Mouse (Mus musculus) megakaryocyte-erythroid progenitor cell, adult 5-6 weeks (primary cell): Measurements from ENCODE around the gene Ccdc63. TPM values are rescaled to one million over a fixed set of nuclear protein-coding genes. Genes with fewer than 3 reads are reported as not detected.
"Not testable (repeated sequence)": the region's sequence is repeated elsewhere in the genome, so short reads cannot be mapped to it uniquely, and the experiment has no call there.

Experiments
- ATAC-seq: replicated peaks from 2 replicates; pipeline ENCODE4 v1.8.0; 2016; ENCODE audit warnings: mild to moderate bottlenecking, inconsistent platforms; ENCODE audit not compliant: severe bottlenecking, poor library complexity, low FRiP score, low TSS enrichment
- total RNA-seq, 2 experiments: library from RNA; stranded (forward) in 1 of 2; stranded (reverse) in 1 of 2; fragments of 200-1000, 215-1000 nt in 1 of 2; fragments of >200 nt in 1 of 2; fragmentation: Nextera tagmentation in 1 of 2; gene quantifications; 2 replicates each; pipeline ENCODE4 v1.2.3; 2014 to 2017

Gene Ccdc63
- total RNA-seq, 2 experiments from 2014 or later = 1.4 TPM; not detected in 1

DNA sequence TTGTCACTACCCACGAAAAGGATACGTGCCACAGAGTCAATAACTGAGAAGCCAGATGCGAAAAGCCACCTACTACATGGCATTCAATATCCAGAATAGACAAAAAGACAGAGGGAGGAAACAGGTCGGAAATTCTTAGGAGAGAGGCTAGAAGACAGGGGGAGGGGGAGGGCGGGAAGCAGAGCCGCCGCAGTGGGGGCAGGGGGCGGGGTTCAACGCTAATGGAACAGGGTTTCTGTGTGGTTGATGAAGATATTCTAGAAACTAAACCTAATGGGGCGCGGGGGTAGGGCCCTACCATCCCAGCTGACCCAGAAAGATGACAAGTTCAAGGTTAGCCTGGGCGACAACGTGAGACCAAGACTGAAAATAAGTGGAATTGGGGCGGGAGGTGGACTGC, 13.4 kb upstream of the Ccdc63 start:
- no peak for ATAC-seq

DNA sequence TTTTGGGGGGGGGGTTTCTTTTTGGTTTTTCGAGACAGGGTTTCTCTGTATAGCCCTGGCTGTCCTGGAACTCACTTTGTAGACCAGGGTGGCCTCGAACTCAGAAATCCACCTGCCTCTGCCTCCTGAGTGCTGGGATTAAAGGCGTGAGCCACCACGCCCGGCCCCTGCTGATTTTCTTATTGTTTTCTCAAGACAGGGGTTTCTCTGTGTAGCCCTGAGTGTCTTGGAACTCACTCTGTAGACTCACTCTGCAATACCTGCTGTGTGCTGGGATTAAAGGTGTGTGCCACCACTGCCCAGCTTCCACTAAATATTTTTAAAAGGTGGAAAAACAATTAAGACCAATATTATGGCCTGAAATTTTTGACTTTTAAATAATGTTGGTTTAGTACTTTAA, 11.9 kb upstream of the Ccdc63 start:
- ATAC-seq = not testable (repeated sequence)

DNA sequence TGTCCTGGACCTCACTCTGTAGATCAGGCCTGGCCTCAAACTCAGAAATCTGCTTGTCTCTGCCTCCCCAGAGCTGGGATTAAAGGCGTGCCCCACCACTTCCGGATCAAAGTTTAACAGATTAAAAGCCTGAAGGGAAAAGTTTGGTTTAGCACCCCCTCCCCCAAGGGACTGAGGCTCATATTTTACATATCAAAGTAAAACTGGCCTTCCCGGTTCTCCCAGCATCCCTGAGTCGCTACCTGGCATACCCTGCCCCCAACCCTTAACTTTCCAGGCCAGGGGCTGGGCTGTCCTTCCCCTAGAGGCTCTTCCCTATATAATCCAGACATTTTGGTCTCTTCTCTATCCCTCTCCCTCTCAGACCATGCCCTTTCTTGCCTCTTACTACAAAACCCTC, 8.6 kb upstream of the Ccdc63 start:
- no peak for ATAC-seq

DNA sequence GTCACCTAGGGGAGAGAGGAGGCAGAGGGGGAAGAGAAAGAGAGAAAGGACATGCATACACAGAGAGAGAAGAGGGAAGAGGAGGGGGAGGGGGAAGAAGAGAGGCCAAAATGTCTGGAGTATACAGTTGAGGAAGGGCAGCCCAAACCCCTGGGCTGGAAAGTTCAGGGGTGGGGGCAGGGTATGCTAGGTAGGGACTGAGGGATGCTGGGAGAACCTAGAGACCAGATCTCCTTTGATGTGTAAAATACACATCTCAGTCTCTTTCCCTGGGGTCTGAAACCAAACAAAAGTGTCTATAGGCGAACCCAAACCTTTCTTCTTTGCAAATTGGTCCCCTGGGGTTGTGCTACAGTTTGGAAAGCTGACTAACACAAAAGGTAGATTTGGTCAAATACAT, 7.5 kb upstream of the Ccdc63 start:
- no peak for ATAC-seq

DNA sequence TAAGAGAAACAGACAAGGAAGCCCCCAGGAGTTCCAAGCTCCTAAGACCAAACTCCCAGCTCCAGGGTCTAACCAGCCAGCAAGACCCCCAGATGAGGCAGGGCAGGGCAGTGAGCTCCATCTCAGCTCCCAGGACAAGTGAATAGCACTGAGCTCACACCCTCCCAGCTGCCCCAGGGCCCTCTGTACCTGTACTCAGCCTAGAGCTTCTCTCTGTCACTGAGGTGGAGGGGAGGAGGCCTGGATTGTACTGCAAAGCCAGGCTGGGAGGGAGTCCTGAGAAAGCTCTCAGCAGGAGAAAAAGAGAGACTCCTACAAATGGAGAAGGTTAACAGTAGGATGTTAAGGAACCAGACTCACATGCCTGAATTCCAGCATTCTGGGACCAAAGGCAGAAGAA, 6.0 kb upstream of the Ccdc63 start:
- ATAC-seq = no peak

DNA sequence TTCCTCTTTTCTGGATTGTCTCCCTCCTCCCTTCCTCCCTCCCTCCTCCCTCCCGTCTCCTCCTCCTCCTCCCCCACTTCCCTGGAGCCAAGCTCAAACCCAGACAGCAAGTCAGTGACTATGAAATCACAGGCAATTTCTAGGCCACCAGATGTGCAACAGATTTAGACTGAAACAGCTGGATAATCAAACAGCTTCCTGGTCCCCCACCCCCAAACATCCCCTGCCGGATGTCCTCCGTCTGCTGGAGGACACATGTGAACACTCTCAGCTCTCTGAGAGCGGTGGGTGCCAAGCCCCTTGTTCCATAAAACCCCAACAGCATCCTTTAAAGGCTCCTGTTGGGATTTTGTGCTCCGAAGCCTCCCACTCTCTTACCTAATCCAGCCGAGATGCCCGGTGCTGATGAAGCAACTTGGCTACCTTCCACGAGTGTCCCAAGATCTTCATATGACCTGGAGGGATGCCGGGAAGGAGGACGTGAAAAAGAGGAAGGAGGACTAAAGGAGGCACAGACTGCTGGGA, 5.5 kb upstream of the Ccdc63 start:
- ATAC-seq = no peak

DNA sequence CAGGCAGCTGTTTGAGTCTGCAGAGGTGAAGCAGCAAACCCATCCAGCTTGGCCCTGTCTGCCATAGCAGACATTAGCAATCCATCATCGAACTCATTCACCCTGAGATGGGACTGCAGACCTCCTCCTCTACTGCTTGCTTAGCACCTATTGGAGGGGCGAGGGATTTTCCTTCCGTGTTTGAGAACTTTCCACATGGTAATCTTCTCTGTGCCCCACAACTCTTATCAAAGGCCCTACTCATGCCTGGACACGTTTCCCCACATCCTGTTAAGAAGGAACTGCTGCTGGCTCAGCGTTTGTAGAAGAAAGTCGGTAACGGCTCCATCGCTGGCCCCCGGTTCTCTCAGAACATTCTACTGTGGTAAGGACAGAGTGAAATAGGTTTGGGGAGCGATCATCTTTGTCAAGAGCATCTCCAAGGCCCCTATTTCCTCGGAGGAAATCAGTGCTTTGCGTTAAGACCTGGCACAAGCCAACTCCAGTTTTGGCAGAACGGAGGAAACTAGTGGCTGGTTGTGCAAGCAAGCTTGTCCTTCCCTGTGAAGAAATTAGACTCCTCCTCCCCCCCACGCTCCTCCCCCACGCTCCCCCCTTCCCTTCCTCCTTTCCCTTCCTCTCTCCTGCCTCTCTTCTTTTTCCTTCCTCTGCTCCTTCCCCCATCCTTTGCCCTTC, 4.9 kb upstream of the Ccdc63 start:
- peak; percentile 82 for ATAC-seq

DNA sequence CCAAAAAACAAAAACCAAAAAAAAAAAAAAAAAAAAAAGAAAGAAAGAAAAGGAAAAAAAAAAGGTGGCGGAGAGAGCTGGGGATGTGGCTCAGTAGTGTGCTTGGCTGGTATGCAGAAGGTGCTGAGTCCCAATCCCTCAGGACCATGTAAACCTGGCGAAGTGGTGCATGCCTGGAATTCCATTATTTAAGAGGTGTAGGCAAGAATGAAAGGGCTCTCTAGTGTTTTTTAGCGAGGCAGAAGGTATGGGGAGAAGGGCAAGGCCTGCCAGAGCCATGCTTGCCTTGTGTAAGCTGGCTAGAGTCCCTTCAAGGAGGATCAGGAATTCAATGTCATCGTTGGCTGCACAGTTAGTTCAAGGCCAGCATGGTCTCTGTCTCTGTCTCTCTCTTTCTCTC, 4.2 kb upstream of the Ccdc63 start:
- no peak for ATAC-seq

DNA sequence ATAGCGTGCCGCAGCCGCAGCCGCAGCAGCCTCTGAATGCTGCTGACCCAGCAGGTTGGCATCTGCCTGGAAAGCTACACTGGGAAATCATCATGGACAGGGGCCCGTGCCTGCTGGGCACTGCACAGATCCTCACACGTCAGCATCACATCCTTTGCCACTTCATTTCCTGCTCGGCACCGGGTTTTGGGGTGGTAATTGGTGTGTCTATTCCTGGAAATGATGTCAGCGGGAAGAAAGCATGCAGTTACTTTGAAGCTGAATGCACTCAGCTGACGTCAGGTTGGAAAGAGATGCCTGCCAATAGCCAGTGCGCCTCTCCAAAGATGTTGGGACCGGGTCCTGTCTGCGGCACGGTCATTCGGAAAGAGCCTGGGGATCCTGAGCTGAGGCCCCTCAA, 2.9 kb upstream of the Ccdc63 start:
- no peak for ATAC-seq

DNA sequence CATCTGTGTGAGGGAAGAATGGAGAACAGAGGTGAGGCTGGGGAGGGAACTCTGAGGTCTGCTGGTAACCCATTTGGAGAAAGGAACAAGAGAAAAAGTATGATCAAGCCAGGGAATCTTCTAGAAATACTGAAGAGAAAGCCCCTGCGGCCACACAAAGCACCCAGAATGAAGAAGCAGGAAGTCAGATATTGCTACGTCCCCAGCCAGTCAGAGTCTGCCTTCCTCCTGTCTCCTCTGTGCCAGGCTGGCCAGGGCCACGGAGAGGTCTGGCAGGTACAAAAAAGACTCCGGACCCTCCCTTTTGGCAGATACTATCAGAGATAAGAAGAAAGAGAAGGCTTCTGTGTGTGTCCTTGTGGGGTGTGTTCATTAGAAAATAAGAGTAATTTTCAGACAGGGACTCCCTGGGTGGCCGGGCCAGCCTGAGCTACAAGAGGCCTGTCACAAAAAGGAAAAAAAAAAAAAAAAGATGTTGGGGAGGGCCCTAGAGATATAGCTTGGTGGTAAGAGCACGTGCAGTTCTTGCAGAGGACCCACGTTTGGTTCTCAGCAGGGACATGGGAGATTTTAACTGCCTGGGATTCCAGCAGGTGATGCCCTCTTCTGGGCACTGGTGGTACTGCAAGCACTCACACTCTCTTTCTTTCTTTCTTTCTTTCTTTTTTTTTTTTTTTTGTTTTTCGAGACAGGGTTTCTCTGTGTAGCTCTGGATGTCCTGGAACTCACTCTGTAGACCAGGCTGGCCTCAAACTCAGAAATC, 1.8 kb upstream of the Ccdc63 start:
- ATAC-seq = peak; percentile 27; the same call in 1 of the 2 replicates

DNA sequence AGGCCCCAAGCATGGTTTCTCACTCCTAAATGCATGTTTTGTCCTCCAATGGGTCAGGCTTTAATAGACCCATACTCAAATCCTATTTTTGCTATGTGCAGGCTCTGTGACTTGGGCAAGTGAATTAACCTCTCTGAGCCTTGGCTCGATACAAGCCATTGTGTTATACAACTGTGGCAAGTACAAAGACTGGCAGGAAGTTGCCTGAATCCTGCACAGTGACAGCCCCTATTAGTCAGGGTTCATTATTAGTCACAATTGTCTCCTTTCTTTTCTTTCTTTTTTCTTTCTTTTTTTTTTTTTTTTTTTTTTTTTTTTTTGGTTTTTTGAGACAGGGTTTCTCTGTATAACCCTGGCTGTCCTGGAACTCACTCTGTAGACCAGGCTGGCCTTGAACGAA, 852 bp downstream of the Ccdc63 start:
- not testable (repeated sequence) for ATAC-seq

DNA sequence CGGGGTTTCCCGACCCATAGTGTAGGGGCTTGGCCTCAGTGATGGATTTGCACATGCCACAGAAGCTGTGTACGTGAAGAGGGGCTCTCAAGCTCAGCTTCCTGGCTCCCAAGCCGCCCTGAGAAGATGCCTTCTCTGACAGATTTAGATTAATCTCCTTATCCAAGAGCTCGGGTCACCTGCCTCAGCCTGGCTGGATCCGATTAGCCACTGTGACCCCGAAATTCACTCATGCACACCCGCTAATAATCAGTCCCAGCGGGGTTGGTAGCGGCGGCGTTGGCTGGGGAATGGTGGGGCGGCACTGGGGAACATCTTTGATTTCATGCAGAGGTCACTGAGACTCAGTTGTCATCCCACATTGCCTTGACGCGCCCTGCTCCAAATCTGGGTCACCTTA, 1.8 kb downstream of the Ccdc63 start:
- no peak for ATAC-seq

DNA sequence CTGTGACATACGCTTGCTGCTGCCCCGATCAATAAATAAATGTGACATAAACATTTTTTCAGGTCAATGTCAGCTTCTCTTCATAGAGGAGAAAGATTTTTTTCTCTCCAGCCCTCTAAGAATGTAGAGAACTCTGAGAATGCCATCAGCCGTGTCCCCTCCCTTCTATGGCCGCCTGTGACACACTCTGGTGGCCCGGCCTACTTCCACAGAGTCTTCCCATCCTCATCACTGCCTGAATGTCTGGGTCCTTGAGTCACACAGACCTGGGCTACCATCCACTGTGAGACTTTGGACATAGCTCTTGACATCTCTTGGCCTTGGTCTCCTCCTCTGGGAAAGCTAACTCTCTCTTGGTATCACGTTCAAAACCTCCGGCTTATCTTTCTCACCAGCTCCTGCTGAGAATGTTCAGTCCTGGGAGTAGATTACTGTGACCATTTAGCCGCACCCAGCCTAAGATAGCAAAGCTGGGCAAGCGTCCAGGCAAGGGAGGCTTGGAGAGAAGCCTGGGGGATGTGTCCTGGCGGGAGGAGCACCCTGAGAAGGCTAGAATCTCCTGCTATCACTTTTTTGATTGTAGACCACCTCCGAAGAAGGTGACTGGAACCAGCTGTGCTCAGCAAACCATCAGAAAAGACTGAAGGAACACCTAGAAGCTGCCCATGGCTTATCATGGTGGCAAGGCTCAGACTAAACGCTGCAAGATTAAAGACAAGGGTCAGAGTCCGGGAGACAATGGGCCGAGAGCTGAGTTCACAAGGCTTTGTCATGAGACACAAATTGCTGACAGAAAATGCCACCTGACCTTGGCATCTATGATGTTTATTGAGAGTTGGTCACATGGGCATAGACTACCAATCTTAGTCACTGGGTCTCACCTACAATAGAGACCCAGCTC, 3.9 kb downstream of the Ccdc63 start:
- peak; percentile 72 for ATAC-seq

DNA sequence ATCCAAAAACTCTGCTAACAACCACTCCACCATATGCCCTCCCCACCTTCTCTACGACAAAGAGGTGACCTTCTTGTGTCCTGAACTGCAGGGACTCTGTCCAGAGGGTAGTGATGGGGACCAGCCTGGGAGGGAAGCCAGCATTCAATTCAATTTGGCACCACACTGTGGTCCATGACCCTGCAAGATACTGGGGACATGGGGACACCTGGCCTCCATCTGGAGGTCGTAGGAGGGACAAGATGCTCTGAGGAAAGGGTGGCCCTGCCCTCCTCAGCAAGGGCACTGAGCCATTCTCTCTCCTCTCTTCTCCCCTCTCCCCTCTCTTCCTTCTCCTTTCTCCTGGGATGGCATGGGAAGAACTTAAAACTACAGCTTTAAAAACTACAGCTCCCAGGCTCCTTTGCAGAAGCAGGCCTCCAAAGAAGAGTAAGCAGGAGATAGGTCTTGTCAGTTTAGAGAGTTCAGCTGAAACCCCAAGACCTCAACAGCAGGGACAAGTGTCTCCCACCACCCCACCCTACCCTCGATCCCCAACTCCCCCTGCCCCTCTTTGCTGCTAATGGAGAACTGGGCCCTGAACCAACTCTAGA, 5.2 kb downstream of the Ccdc63 start:
- no peak for ATAC-seq

DNA sequence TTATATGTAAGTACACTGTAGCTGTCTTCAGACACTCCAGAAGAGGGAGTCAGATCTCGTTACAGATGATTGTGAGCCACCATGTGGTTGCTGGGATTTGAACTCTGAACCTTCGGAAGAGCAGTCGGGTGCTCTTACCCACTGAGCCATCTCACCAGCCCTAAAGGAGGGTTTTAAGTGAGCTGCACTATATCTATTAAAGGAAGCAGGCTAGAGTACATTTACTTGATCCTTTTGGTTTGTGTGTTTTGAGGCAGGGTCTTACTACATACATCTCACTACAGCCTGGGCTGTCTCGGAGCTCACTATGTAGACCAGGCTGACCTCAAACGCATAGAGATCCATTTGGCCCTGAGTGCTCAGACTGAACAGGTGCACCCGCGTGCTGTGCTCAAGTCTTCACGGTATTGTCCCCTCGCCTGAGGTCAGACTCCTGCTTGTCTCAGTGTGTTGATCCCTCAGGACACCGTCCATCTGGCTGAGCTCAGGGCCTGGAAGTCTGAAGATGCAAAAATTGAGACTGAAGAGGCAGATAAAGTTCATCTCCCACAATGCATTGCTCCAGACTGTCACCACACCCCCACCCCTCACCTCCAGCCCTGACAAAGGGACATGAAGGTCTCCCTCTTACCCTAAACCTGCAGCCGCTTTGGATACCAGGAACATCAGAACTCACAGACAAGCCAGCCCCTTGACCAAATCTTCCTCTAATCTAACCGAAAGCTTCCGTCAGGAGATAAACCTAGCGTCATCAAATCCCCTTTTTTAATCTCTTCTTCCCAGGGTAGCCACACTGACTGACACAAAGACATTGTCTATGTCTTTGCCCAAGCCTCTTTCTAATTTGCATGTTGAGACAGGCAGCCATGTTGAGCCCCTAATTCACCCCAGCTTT, 6.0 kb downstream of the Ccdc63 start:
- no peak for ATAC-seq

DNA sequence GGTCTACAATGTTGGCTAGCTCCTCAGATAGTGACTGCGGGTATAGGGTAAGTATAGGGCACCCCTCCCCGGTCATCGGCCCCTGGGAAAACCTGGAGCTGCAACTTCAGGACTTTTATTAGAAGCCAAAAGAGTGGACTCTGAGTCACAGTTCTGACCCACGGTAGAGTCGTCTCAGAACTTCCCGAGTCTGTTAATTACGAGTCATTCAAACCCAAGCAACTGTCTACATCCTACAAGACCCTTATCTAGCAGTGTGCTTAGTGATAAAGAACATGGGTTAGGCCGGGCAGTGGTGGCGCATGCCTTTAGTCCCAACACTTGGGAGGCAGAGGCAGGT, 7.6 kb downstream of the Ccdc63 start:
- ATAC-seq = no peak

DNA sequence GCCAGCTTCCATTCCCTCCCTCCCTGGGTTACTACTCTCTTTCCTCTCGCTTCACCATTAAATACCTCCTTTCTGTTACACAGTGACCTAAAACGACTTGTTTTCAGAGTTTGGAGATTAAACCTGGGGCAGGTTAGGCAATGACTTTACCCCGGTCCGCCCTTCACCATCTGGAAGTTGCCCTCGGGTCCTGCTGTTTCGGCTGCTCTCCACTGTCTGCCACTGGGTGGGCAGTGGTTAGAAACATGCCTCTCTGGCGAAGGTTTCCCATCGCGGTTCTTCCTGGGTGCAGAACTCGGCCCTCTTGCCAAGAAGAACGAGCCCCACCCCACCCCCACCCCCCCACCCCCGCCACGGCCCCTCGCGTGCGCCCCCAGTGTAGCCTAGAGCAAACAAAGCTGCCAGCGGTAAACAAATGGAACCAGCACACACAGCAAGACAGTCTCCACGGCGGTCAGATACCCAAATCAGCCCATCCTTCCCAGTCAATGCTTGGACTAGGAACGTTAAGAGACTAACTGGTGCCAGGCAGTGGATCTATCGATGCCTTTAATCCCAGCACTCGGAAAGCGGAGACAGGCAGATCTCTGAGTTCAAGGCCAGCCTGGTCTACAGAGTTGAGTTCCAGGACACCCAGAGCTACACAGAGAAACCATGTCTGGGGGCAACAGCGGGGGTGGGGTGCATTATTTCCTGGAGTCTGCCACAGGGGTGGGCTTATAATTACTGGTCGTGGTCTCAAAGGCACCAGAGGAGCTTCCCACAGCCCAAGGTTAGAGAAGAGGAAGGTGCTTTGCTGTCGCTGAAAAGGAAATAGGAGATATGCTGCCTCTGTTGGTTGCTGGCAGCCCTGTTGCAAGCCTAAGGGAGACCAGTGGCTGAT, 8.2 kb downstream of the Ccdc63 start:
- ATAC-seq = no peak
